Mouse (Mus musculus): ENCODE measurements around the gene Rap1a.

GRCm38 (mm10) chr3:105835875-105836274 is 34.7 kb upstream of the Rap1a start:
- no peak for TF ChIP-seq CTCF (IDR thresholded peaks at IDR 0.05; ENCODE audit: control insufficient read depth, insufficient read depth, insufficient read length)
- TF ChIP-seq USF1 (IDR thresholded peaks at IDR 0.05; ENCODE audit: low read depth) = no peak
- TF ChIP-seq FOSL1 (IDR thresholded peaks at IDR 0.05; ENCODE audit: insufficient read depth, low read length, poor library complexity, severe bottlenecking) = no peak
- TF ChIP-seq MAX (IDR thresholded peaks at IDR 0.05) = no peak
- no peak for TF ChIP-seq CEBPB (IDR thresholded peaks at IDR 0.05; ENCODE audit: low read depth)
- TF ChIP-seq MYOD1 (IDR thresholded peaks at IDR 0.05; ENCODE audit: control insufficient read depth, insufficient read length, low read depth) = no peak
